Mouse (Mus musculus) testis, adult 2 months (tissue): ENCODE measurements at regions not wholly inside any gene's neighbourhood (a gene's known extent, or its start where the extent isn't known, plus 50 kb on each side); places are given as distances from the start of the nearest gene placed in this dataset.
"Not testable (repeated sequence)": the region's sequence is repeated elsewhere in the genome, so short reads cannot be mapped to it uniquely, and the experiment has no call there.

ENCODE experiments used
- H3K27ac ChIP-seq: fragments of 200-500 bp; 2 replicates; pipeline ENCODE4 v1.5.1; 2012; ENCODE audit warnings: low read depth, low read length; ENCODE audit not compliant: control insufficient read depth, insufficient read depth
- H3K27me3 ChIP-seq: fragments of 200-500 bp; 2 replicates; pipeline ENCODE4 v1.6.1; 2012; ENCODE audit warnings: mild to moderate bottlenecking, low read length, moderate library complexity; ENCODE audit not compliant: control insufficient read depth, insufficient read depth
- H3K36me3 ChIP-seq: fragments of 200-500 bp; 2 replicates; pipeline ENCODE4 v1.6.1; 2012; ENCODE audit warnings: mild to moderate bottlenecking, low read length; ENCODE audit not compliant: control insufficient read depth, insufficient read depth
- H3K4me1 ChIP-seq: fragments of 200-500 bp; 2 replicates; pipeline ENCODE4 v1.6.1; 2012; ENCODE audit warnings: low read length; ENCODE audit not compliant: control insufficient read depth, insufficient read depth
- H3K4me3 ChIP-seq: fragments of 200-500 bp; 2 replicates; pipeline ENCODE4 v1.5.1; 2012; ENCODE audit warnings: low read depth, mild to moderate bottlenecking, low read length, moderate library complexity, mixed read lengths; ENCODE audit not compliant: control insufficient read depth
- CTCF ChIP-seq: fragments of 200-500 bp; IDR thresholded peaks from 2 replicates; pipeline ENCODE4 v1.5.1; 2012; ENCODE audit warnings: low read depth, mild to moderate bottlenecking, inconsistent platforms, low read length, moderate library complexity; ENCODE audit not compliant: control insufficient read depth, insufficient read depth, insufficient replicate concordance
- POLR2A ChIP-seq: fragments of 200-500 bp; IDR thresholded peaks from 2 replicates; pipeline ENCODE4 v1.6.1; 2012; ENCODE audit warnings: low read depth, mild to moderate bottlenecking, inconsistent platforms, low read length, moderate library complexity; ENCODE audit not compliant: control insufficient read depth

- Histone ChIP-seq H3K27ac (no peak overlapping the region), H3K4me1 (no peaks in the 10 kb centered on the region; the same call in 1 of the 2 replicates), H3K36me3 (no peaks in the 10 kb centered on the region), H3K4me3 (no peak overlapping the region), H3K27me3 (no peaks in the 10 kb centered on the region)
- TF ChIP-seq CTCF (no peak), POLR2A (no peak)
These were observed 293.6 kb downstream of the 4933412E24Rik start for GRCm38 (mm10) chr15:59722661-59723413.

DNA sequence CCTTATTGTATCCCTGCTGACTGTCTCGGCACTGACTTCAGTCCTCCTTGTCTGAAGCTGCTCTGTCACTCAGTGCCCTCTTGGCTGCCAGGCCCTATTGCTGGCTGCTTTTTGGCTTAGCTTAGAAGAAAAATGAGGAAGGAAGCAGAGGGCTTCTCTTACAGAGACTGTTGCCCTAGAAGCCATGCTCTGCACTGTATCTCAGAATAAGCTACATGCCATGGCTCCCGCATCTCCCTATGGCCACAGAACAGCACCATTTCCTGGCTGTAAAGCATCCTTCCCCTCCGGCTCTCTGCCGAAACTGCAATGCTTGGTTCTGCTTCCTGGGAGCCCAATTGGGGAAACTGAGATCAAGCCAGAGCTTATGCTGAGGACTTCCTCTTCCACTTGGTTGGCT is 295.0 kb downstream of the 4933412E24Rik start:
- H3K27me3 ChIP-seq: no peaks in the 10 kb centered on the region
- H3K27ac ChIP-seq: no peak overlapping the region
- no peaks in the 10 kb centered on the region for H3K36me3 ChIP-seq
- H3K4me3 ChIP-seq: no peak overlapping the region
- no peak for TF ChIP-seq CTCF
- no peak for TF ChIP-seq POLR2A
- H3K4me1 ChIP-seq: no peaks in the 10 kb centered on the region

DNA sequence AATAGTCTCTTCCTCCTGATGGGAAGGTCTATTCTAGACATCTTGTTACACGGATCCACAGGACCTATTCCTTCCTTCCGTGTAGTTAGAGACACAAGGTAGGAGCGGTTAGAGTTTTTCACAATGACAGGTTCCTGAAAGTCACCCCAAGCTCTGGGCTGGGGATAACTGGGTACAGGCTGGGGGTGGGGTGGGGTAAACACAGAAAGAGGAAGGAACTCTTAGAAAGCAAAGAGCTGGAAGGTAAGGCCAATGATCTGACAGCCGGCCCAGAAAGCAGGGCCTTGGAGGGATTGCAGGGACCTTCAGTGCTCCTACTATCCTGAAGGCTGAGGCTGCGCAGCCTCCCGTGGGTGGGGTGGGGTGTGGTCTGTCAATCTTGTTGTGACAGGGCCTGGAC is 295.4 kb downstream of the 4933412E24Rik start:
- Histone ChIP-seq H3K4me1 (no peaks in the 10 kb centered on the region), H3K36me3 (no peaks in the 10 kb centered on the region), H3K4me3 (no peak overlapping the region), H3K27ac (no peak overlapping the region), H3K27me3 (no peaks in the 10 kb centered on the region)
- no peak for TF ChIP-seq POLR2A
- TF ChIP-seq CTCF: no peak

DNA sequence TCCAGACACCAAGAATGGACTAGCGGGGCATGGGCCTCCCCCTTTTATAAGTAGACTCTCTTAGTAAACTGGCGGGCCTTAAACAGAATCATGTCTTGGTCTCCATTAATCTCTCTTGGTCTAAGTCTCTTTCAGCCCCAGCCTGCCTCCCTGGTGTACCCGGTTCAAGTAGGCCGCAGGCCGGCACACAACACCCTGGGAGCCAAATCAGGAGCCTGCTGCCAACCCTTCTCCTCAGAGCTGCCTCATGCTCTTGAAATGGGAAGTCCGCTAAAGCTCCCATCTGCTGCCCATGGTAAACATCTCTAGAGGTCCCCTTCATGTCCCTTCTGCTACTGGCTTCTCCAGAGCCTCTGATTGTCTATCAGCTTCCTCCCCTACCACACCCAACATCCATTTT is 296.3 kb downstream of the 4933412E24Rik start:
- H3K27me3 ChIP-seq: no peaks in the 10 kb centered on the region
- TF ChIP-seq POLR2A: no peak
- TF ChIP-seq CTCF: no peak
- H3K4me1 ChIP-seq: no peaks in the 10 kb centered on the region
- no peaks in the 10 kb centered on the region for H3K36me3 ChIP-seq
- no peak overlapping the region for H3K27ac ChIP-seq
- H3K4me3 ChIP-seq: no peak overlapping the region

GRCm38 (mm10) chr15:59719383-59720128 is 296.9 kb downstream of the 4933412E24Rik start:
- not testable (repeated sequence) for H3K36me3 ChIP-seq, H3K4me1 ChIP-seq, H3K27ac ChIP-seq, H3K27me3 ChIP-seq, H3K4me3 ChIP-seq

DNA sequence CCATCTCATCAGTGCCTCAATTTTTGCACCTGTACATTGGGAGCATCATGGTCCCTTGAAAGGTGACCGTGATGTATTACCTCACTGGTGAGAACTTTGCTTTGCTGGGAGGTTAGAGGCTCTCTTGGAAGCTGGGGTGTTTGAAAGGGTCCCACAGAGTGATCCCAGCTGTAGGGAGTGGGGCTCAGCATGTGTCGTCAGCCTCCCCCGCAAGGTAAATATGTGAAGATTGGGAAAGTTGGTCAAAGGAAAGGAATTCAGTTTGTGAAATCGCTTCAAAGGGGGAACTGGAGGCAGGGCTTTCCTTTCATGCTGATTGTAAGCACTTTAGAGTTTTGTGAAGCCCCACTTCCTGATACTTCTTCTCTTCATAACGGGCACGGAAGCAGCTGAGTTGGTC is 299.5 kb downstream of the 4933412E24Rik start:
- H3K4me3 ChIP-seq: no peak overlapping the region
- H3K27me3 ChIP-seq: no peaks in the 10 kb centered on the region
- H3K27ac ChIP-seq: no peak overlapping the region
- no peaks in the 10 kb centered on the region for H3K36me3 ChIP-seq
- TF ChIP-seq CTCF: no peak
- TF ChIP-seq POLR2A: no peak
- no peaks in the 10 kb centered on the region for H3K4me1 ChIP-seq

GRCm38 (mm10) chr15:59715951-59716350 is 300.5 kb downstream of the 4933412E24Rik start:
- H3K27ac ChIP-seq: no peak overlapping the region
- TF ChIP-seq CTCF: no peak
- no peak for TF ChIP-seq POLR2A

More at GRCm38 (mm10) chr15:59715951-59716350, 300.5 kb downstream of the 4933412E24Rik start:
- Histone ChIP-seq H3K27me3 (no peaks in the 10 kb centered on the region), H3K36me3 (no peaks in the 10 kb centered on the region), H3K4me1 (no peaks in the 10 kb centered on the region), H3K4me3 (no peak overlapping the region)
